Mouse (Mus musculus): ENCODE measurements at regions not wholly inside any gene's neighbourhood (a gene's known extent, or its start where the extent isn't known, plus 50 kb on each side); places are given as distances from the start of the nearest gene placed in this dataset.
A peak's percentile ranks its signal among the peaks of the same experiment; 100 is the strongest.

GRCm38 (mm10) chr15:6180261-6180660 is 119.3 kb upstream of the Dab2 start:
- DNase-seq (ENCODE audit: inconsistent ontology term): no peak

- no peak for DNase-seq (ENCODE audit: inconsistent ontology term)
Observed at GRCm38 (mm10) chr15:6183627-6184026, 116.0 kb upstream of the Dab2 start.

- DNase-seq (ENCODE audit: inconsistent ontology term): no peak
Observed at GRCm38 (mm10) chr15:6191845-6192244, 107.7 kb upstream of the Dab2 start.

GRCm38 (mm10) chr15:6207239-6207638 is 92.3 kb upstream of the Dab2 start:
- no peak for DNase-seq (ENCODE audit: inconsistent ontology term)

- no peak for DNase-seq (ENCODE audit: inconsistent ontology term)
Observed at GRCm38 (mm10) chr15:6209301-6209700, 90.3 kb upstream of the Dab2 start.

GRCm38 (mm10) chr15:6218087-6218486 is 81.5 kb upstream of the Dab2 start:
- no peak for DNase-seq (ENCODE audit: inconsistent ontology term)

- DNase-seq (ENCODE audit: inconsistent ontology term): no peak
Observed at GRCm38 (mm10) chr15:6225227-6225626, 74.4 kb upstream of the Dab2 start.

GRCm38 (mm10) chr15:6230618-6231017 is 69.0 kb upstream of the Dab2 start:
- DNase-seq (ENCODE audit: inconsistent ontology term): no peak

- peak; percentile 27 for DNase-seq (ENCODE audit: inconsistent ontology term)
Observed at GRCm38 (mm10) chr15:6231308-6232103, 68.1 kb upstream of the Dab2 start.

- DNase-seq (ENCODE audit: inconsistent ontology term): no peak
Observed at GRCm38 (mm10) chr15:6233621-6234020, 66.0 kb upstream of the Dab2 start.

- no peak for DNase-seq (ENCODE audit: inconsistent ontology term)
Observed at GRCm38 (mm10) chr15:6236583-6236982, 63.0 kb upstream of the Dab2 start.

GRCm38 (mm10) chr15:6237726-6238125 is 61.9 kb upstream of the Dab2 start:
- no peak for DNase-seq (ENCODE audit: inconsistent ontology term)

- peak; percentile 54 for DNase-seq (ENCODE audit: inconsistent ontology term)
Observed at GRCm38 (mm10) chr15:6238133-6238532, 61.5 kb upstream of the Dab2 start.

- DNase-seq (ENCODE audit: inconsistent ontology term): no peak
Observed at GRCm38 (mm10) chr15:6238755-6239154, 60.8 kb upstream of the Dab2 start.

- DNase-seq (ENCODE audit: inconsistent ontology term): no peak
Observed at GRCm38 (mm10) chr15:6242132-6242531, 57.5 kb upstream of the Dab2 start.

- no peak for DNase-seq (ENCODE audit: inconsistent ontology term)
Observed at GRCm38 (mm10) chr15:6244401-6244800, 55.2 kb upstream of the Dab2 start.

GRCm38 (mm10) chr15:6245950-6246894 is 53.4 kb upstream of the Dab2 start:
- peak; percentile 66 for DNase-seq (ENCODE audit: inconsistent ontology term)

- DNase-seq (ENCODE audit: inconsistent ontology term): no peak
Observed at GRCm38 (mm10) chr15:6248470-6248869, 51.1 kb upstream of the Dab2 start.

All from Muller cell, postnatal 12 days (primary cell).